Mouse (Mus musculus): ENCODE measurements at regions not wholly inside any gene's neighbourhood (a gene's known extent, or its start where the extent isn't known, plus 50 kb on each side); places are given as distances from the start of the nearest gene placed in this dataset.

DNA sequence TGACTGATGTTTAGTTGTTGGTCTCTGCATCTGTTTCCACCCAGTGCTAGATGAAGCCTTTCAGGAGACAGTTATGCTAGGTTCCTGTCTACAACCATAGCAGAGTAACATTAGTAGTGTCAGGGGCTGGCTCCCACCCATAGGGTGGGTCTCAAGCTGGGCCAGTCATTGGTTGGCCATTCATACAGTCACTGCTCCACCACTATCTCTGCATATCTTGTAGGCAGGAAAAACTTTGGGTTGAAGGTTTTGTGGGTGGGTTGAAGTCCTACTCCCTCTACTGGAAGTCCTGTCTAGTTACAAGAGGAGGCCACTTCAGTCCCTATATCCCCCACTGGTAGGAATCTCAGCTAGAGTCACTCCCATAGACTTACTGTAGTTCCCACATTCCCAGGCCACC lies 306.3 kb downstream of the Ankrd50 start:
- no peak for TF ChIP-seq CTCF (IDR thresholded peaks at IDR 0.05; ENCODE audit: extremely low read depth, insufficient read length, insufficient replicate concordance, low read depth, low read length)
- TF ChIP-seq POLR2A (IDR thresholded peaks at IDR 0.05; ENCODE audit: low read depth, low read length), result no peak
